Mouse (Mus musculus) neutrophil, adult 59 days (primary cell): ENCODE measurements around the gene Fcrls. TPM values are rescaled to one million over a fixed set of nuclear protein-coding genes. Genes with fewer than 3 reads are reported as not detected.

Source experiments
- total RNA-seq, 2 experiments: library from RNA; stranded (reverse); gene quantifications; 1 replicate in 1 of 2; 2 replicates in 1 of 2; pipeline ENCODE4 v1.2.4; 2023

Gene Fcrls
- total RNA-seq = not detected

DNA sequence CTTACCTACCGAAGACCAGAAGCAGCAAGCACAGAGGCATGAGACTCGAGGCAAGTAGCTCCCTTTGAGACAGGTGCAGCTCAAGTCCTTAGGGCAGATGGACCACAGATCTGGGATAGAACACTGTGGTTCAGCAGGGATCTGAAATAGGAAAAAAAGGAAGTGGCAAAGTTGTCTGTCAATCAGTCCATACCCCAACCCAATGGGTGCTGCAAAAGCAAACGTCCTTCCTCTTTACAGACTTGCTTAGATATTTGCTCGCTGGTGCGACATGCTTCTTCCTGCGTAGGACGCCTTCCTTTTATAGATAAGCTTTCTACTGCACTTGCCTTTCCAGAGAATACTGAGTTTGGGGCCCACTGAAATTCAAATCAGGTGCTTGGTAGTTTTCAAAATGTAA lies at the start of gene Fcrls:
Gene Fcrls, minus strand, starts transcription at position 303 of the 400 bp plus-strand sequence.

Other genes starting within 250 kb of the Fcrls start
- under 1 TPM; 0.15 to 0.20 TPM for gene Kirrel, start 89.0 kb downstream of the Fcrls start, total RNA-seq
- gene Cd5l, start 94.1 kb upstream of the Fcrls start, total RNA-seq = under 1 TPM; 0.66 to 0.84 TPM
- 10 to 100 TPM; 13.3 to 16.5 TPM for gene Fcrl1, start 112.6 kb upstream of the Fcrls start, total RNA-seq
- under 1 TPM in 1 of 2 experiments, not detected in 1; 0.15 TPM for gene Fcrl5, start 172.0 kb upstream of the Fcrls start, total RNA-seq